In the genomic region with DNA sequence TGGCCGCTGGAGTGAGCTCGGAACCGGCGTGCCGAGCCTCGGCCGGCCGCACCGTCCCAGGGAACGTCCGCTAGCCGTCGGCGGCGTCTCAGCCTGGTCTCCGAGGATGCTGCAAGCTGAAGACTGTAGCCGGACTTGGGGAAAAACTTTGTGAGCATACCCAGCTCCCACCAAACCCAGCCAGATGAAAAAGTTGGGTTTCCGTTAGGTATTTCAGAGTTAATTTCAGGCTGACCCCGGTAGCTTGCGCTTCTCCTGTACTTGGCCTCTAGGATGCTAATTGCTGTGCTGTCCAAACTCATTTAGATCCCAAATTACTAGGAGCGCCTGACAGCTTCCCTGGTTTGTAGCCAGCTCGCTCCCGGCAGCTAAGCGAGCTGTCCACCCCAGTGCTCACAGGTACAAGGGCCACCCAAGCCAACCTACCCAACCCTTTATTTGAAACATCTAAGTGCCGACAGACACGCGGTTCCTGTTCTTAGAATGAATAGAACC, we compare ENCODE assay signal across 8 mouse cellular contexts. TPM values are rescaled to one million over a fixed set of nuclear protein-coding genes. Genes with fewer than 3 reads are reported as not detected.
A peak's percentile ranks its signal among the peaks of the same experiment; 100 is the strongest.
DNase-seq lines count a peak whose midpoint lies in the region; ATAC-seq and TF ChIP-seq lines count a peak whose summit lies in the region.

No protein-coding gene starts in this region.

- peak overlapping the region; percentile 88 for H3K27ac ChIP-seq in kidney, embryonic 14.5 days (ENCODE audit: low read depth, low read length)
- peak overlapping the region; percentile 95 for H3K27ac ChIP-seq in hindbrain, postnatal 0 days
- peak overlapping the region; percentile 78 for H3K27ac ChIP-seq in lung, embryonic 14.5 days (ENCODE audit: low read depth)

- H3K36me3 ChIP-seq in kidney, embryonic 14.5 days (ENCODE audit: control insufficient read depth, insufficient read depth, low read length) = no peaks in the 10 kb centered on the region
- no peaks in the 10 kb centered on the region for H3K36me3 ChIP-seq in hindbrain, postnatal 0 days (ENCODE audit: insufficient read depth, low read length)
- no peaks in the 10 kb centered on the region for H3K36me3 ChIP-seq in lung, embryonic 14.5 days (ENCODE audit: insufficient read depth)

- no peak for TF ChIP-seq CTCF in hindbrain, postnatal 0 days (IDR thresholded peaks at IDR 0.05; ENCODE audit: low read depth)
- TF ChIP-seq CTCF in lung, embryonic 14.5 days (IDR thresholded peaks at IDR 0.05; ENCODE audit: low read depth) = no peak

- no peaks in the 10 kb centered on the region for H3K9me3 ChIP-seq in kidney, embryonic 14.5 days (ENCODE audit: control insufficient read depth, low read length)
- no peaks in the 10 kb centered on the region for H3K9me3 ChIP-seq in hindbrain, postnatal 0 days (ENCODE audit: low read length)
- no peaks in the 10 kb centered on the region for H3K9me3 ChIP-seq in lung, embryonic 14.5 days (ENCODE audit: low read depth, low read length)

- peak; percentile 16; the same call in 1 of the 2 replicates for ATAC-seq in kidney, embryonic 14.5 days (ENCODE audit: low FRiP score, low TSS enrichment)
- ATAC-seq in hindbrain, postnatal 0 days = peak; percentile 21; the same call in 1 of the 2 replicates
- ATAC-seq in lung, embryonic 14.5 days (ENCODE audit: insufficient read depth) = no peak; the same call in 1 of the 2 replicates

- WGBS in kidney, embryonic 14.5 days = under 1% methylated on average over 27 of the region's 27 CpGs
- WGBS in hindbrain, postnatal 0 days = under 1% methylated on average over 27 of the region's 27 CpGs
- WGBS in lung, embryonic 14.5 days = under 1% methylated on average over 27 of the region's 27 CpGs

- peak overlapping the region; percentile 91 for H3K9ac ChIP-seq in kidney, embryonic 14.5 days (ENCODE audit: low read depth, low read length)
- H3K9ac ChIP-seq in hindbrain, postnatal 0 days (replicated peaks; ENCODE audit: low read length) = peak overlapping the region; percentile 81
- H3K9ac ChIP-seq in lung, embryonic 14.5 days = peak overlapping the region; percentile 84

- H3K4me2 ChIP-seq in kidney, embryonic 14.5 days (replicated peaks; ENCODE audit: low read depth, low read length) = peak overlapping the region; percentile 82
- peak overlapping the region; percentile 65 for H3K4me2 ChIP-seq in hindbrain, postnatal 0 days (ENCODE audit: low read depth, low read length)
- H3K4me2 ChIP-seq in lung, embryonic 14.5 days = peak overlapping the region; percentile 79

- DNase-seq in kidney, postnatal 10 days = no peak
- peak; percentile 77 for DNase-seq in cerebellum, adult 9-11 months
- DNase-seq in frontal cortex, postnatal 25 days (ENCODE audit: low spot score in 2 of 2) = peak; percentile 8 to 27
- peak; percentile 48 for DNase-seq in hindbrain, postnatal 0 days (ENCODE audit: low spot score)
- DNase-seq in lung, embryonic 14.5 days = peak; percentile 63
- peak; percentile 27 for DNase-seq in right cerebral cortex, postnatal 4 days
- no peak for DNase-seq in urinary bladder, postnatal 14 days (ENCODE audit: low spot score)

- H3K27me3 ChIP-seq in kidney, embryonic 14.5 days (ENCODE audit: control insufficient read depth, insufficient read depth, low read length) = no peaks in the 10 kb centered on the region
- H3K27me3 ChIP-seq in hindbrain, postnatal 0 days (ENCODE audit: insufficient read depth, low read length) = peaks cover 9% of the 10 kb centered on the region; the same call in 1 of the 2 replicates
- peaks cover 6% of the 10 kb centered on the region; the same call in 1 of the 2 replicates for H3K27me3 ChIP-seq in lung, embryonic 14.5 days (ENCODE audit: insufficient read depth, low read length)

- H3K4me3 ChIP-seq in kidney, embryonic 14.5 days (ENCODE audit: low read length) = peak overlapping the region; percentile 73
- peak overlapping the region; percentile 67 for H3K4me3 ChIP-seq in hindbrain, postnatal 0 days (ENCODE audit: low read length)
- peak overlapping the region; percentile 65 for H3K4me3 ChIP-seq in lung, embryonic 14.5 days (ENCODE audit: low read depth, low read length)

- peaks cover 9% of the 10 kb centered on the region; the same call in 1 of the 2 replicates for H3K4me1 ChIP-seq in kidney, embryonic 14.5 days (ENCODE audit: control insufficient read depth, insufficient read depth, low read length)
- H3K4me1 ChIP-seq in hindbrain, postnatal 0 days (ENCODE audit: insufficient read depth, low read length) = peaks cover 8% of the 10 kb centered on the region; the same call in 1 of the 2 replicates
- H3K4me1 ChIP-seq in lung, embryonic 14.5 days (ENCODE audit: insufficient read depth) = no peaks in the 10 kb centered on the region

RNA-seq across cellular contexts. Expression of a gene that starts 0.8 kb away (rescaled TPM):
- 18.5 and 24.1 TPM in 2 replicates for polyA plus RNA-seq in kidney, embryonic 14.5 days (2014; fragmentation: Nextera tagmentation; extraction: Ambion mirVana)
- total RNA-seq in hindbrain, postnatal 0 days (2014; rRNA removed) = 58.8 and 67.6 TPM in 2 replicates
- 36.3 and 36.5 TPM in 2 replicates for polyA plus RNA-seq in hindbrain, postnatal 0 days (2015; fragmentation: Nextera tagmentation; extraction: Ambion mirVana)
- polyA plus RNA-seq in lung, embryonic 14.5 days (2014; fragmentation: Nextera tagmentation; extraction: Ambion mirVana) = 13.1 and 15.6 TPM in 2 replicates

Comparison
In these comparisons a context has a peak if more than half of its experiments do, and no peak if none do; other contexts are left out.
1. DNase-seq: peak in cerebellum, adult 9-11 months (single experiment), frontal cortex, postnatal 25 days (2 of 2), hindbrain, postnatal 0 days (single experiment), lung, embryonic 14.5 days (single experiment) and right cerebral cortex, postnatal 4 days (single experiment); none in kidney, postnatal 10 days (single experiment) and urinary bladder, postnatal 14 days (single experiment).
2. Peak in every context shown above with its lines, with median percentiles within 50 percentile points of each other: H3K27ac ChIP-seq, H3K4me2 ChIP-seq, H3K4me3 ChIP-seq and H3K9ac ChIP-seq.